Mouse (Mus musculus): ENCODE measurements at regions not wholly inside any gene's neighbourhood (a gene's known extent, or its start where the extent isn't known, plus 50 kb on each side); places are given as distances from the start of the nearest gene placed in this dataset.

DNA sequence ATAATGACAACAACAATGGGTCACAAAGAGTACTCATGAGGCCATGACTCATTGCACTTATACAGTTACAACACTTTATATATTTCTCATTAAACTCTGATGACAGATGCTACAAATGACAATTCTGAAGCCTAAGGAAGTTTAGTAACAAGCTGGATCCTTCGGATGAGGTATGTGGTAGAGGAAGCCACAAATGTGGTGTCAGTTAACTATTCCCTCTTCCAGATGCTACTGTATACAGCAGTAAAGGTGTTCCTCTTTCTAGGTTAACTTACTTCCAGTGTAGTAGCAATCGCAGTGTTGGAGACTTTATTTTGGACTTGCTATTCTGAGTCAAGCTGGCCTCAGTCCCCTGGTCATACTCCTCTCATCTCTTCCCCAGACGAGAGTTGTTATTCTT lies 580.1 kb downstream of the Lmo4 start:
- no peak overlapping the region for H3K27ac ChIP-seq (ENCODE audit: control insufficient read depth, low read depth, low read length)
- H3K27me3 ChIP-seq (ENCODE audit: control insufficient read depth in 1 of 2, insufficient read depth in 2 of 2, low read length in 2 of 2), result no peaks in the 10 kb centered on the region
- H3K9me3 ChIP-seq (replicated peaks; ENCODE audit: insufficient read depth, low read length), result no peaks in the 10 kb centered on the region
- no peaks in the 10 kb centered on the region for H3K79me2 ChIP-seq (ENCODE audit: control insufficient read depth, insufficient read depth, low read length, poor library complexity)
- H3K9ac ChIP-seq (ENCODE audit: control insufficient read depth, low read depth, low read length, poor library complexity, severe bottlenecking), result no peak overlapping the region
- DNase-seq (ENCODE audit: low read depth, low spot score), result no peak
- H3K36me3 ChIP-seq (ENCODE audit: control insufficient read depth in 1 of 2, insufficient read depth in 2 of 2, low read length in 2 of 2), result no peaks in the 10 kb centered on the region
- TF ChIP-seq CHD1 (IDR thresholded peaks at IDR 0.05; ENCODE audit: low read depth, low read length) (no peak), UBTF (IDR thresholded peaks at IDR 0.05; ENCODE audit: borderline replicate concordance, insufficient read depth, low read depth, low read length) (no peak), JUND (IDR thresholded peaks at IDR 0.05; ENCODE audit: low read depth, low read length) (no peak), POLR2AphosphoS5 (IDR thresholded peaks at IDR 0.05; ENCODE audit: borderline replicate concordance, low read depth, low read length) (no peak), CTCF (IDR thresholded peaks at IDR 0.05 in 2 of 3, conservative IDR thresholded peaks at IDR 0.05 in 1 of 3; ENCODE audit: control insufficient read depth in 1 of 3, insufficient read depth in 1 of 3, low read depth in 2 of 3, low read length in 3 of 3, poor library complexity in 1 of 3, severe bottlenecking in 1 of 3) (no peak), HCFC1 (IDR thresholded peaks at IDR 0.05; ENCODE audit: low read depth, low read length) (no peak), MEF2A (IDR thresholded peaks at IDR 0.05; ENCODE audit: extremely low read depth, insufficient replicate concordance, low read depth, low read length, poor library complexity, severe bottlenecking) (no peak), GATA1 (IDR thresholded peaks at IDR 0.05; ENCODE audit: low read depth, low read length) (no peak), MYC (IDR thresholded peaks at IDR 0.05; ENCODE audit: low read depth, low read length) (no peak), MXI1 (IDR thresholded peaks at IDR 0.05; ENCODE audit: low read depth, low read length) (no peak), NRF1 (IDR thresholded peaks at IDR 0.05; ENCODE audit: insufficient read depth, low read depth, low read length, poor library complexity, severe bottlenecking) (no peak), RAD21 (IDR thresholded peaks at IDR 0.05; ENCODE audit: low read depth, low read length) (no peak)
- no peaks in the 10 kb centered on the region for H3K4me1 ChIP-seq (ENCODE audit: control insufficient read depth in 1 of 2, insufficient read depth in 2 of 2, low read length in 2 of 2)
- H3K4me3 ChIP-seq (ENCODE audit: control insufficient read depth in 1 of 2, insufficient read depth in 1 of 2, low read depth in 2 of 2, low read length in 2 of 2), result no peak overlapping the region

DNA sequence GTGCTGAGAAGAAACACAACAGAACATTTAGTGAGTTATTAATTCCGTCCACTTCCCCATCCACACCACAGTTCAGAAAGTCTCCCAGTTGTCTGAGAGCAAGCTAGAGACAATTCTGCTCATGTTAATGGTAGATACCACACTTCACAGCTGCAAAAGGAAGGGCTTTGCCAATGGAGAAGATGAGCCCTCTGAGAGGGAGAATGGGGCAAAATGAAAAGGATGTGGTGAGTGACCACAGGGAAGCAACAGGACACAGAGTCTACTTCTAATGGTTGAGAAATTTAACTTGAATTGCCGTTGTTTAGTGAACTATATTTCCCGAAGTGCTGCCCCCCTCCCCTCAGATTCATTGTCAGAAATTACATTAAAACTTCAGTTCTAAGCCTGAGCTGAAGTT lies 582.7 kb downstream of the Lmo4 start:
- H3K4me3 ChIP-seq (ENCODE audit: control insufficient read depth in 1 of 2, insufficient read depth in 1 of 2, low read depth in 2 of 2, low read length in 2 of 2), result no peak overlapping the region
- H3K79me2 ChIP-seq (ENCODE audit: control insufficient read depth, insufficient read depth, low read length, poor library complexity), result no peaks in the 10 kb centered on the region
- H3K9me3 ChIP-seq (replicated peaks; ENCODE audit: insufficient read depth, low read length), result no peaks in the 10 kb centered on the region
- H3K27me3 ChIP-seq (ENCODE audit: control insufficient read depth in 1 of 2, insufficient read depth in 2 of 2, low read length in 2 of 2), result no peaks in the 10 kb centered on the region
- H3K4me1 ChIP-seq (ENCODE audit: control insufficient read depth in 1 of 2, insufficient read depth in 2 of 2, low read length in 2 of 2), result no peaks in the 10 kb centered on the region
- H3K36me3 ChIP-seq (ENCODE audit: control insufficient read depth in 1 of 2, insufficient read depth in 2 of 2, low read length in 2 of 2), result no peaks in the 10 kb centered on the region
- H3K9ac ChIP-seq (ENCODE audit: control insufficient read depth, low read depth, low read length, poor library complexity, severe bottlenecking), result no peak overlapping the region
- TF ChIP-seq UBTF (IDR thresholded peaks at IDR 0.05; ENCODE audit: borderline replicate concordance, insufficient read depth, low read depth, low read length) (no peak), POLR2AphosphoS5 (IDR thresholded peaks at IDR 0.05; ENCODE audit: borderline replicate concordance, low read depth, low read length) (no peak), CHD1 (IDR thresholded peaks at IDR 0.05; ENCODE audit: low read depth, low read length) (no peak), ETS1 (IDR thresholded peaks at IDR 0.05; ENCODE audit: low read depth, low read length) (no peak), ZC3H11A (IDR thresholded peaks at IDR 0.05; ENCODE audit: low read depth, low read length) (no peak), E2F4 (IDR thresholded peaks at IDR 0.05; ENCODE audit: borderline replicate concordance, low read depth, low read length) (no peak), ZMIZ1 (IDR thresholded peaks at IDR 0.05; ENCODE audit: low read depth, low read length) (no peak), TAL1 (IDR thresholded peaks at IDR 0.05; ENCODE audit: low read length) (no peak), MXI1 (IDR thresholded peaks at IDR 0.05; ENCODE audit: low read depth, low read length) (no peak), MAFK (IDR thresholded peaks at IDR 0.05; ENCODE audit: borderline replicate concordance, low read depth, low read length) (no peak), ZNF384 (IDR thresholded peaks at IDR 0.05; ENCODE audit: low read depth, low read length) (no peak)
- H3K27ac ChIP-seq (ENCODE audit: control insufficient read depth, low read depth, low read length), result no peak overlapping the region
- no peak for DNase-seq (ENCODE audit: low read depth, low spot score)
